Mouse (Mus musculus) thymus, postnatal 0 days (tissue): ENCODE results near the gene Rnf144b. TPM values are rescaled to one million over a fixed set of nuclear protein-coding genes. Genes with fewer than 3 reads are reported as not detected.

Experiments used
- DNase-seq: peaks from one replicate; pipeline ENCODE4 v3.0.0-alpha.2; 2015; ENCODE audit warnings: low spot score
- polyA plus RNA-seq: library from polyadenylated mRNA; unstranded; fragments of >200 nt; fragmentation: Nextera tagmentation; extraction: Ambion mirVana; gene quantifications from 2 replicates; pipeline ENCODE4 v1.2.1, GENCODE M21; 2015

Gene Rnf144b
- polyA plus RNA-seq, 1 experiment from 2014 or later: 1.2 TPM

- DNase-seq: no peak
Observed at GRCm38 (mm10) chr13:47259297-47259696, 136.8 kb downstream of the Rnf144b start.

DNA sequence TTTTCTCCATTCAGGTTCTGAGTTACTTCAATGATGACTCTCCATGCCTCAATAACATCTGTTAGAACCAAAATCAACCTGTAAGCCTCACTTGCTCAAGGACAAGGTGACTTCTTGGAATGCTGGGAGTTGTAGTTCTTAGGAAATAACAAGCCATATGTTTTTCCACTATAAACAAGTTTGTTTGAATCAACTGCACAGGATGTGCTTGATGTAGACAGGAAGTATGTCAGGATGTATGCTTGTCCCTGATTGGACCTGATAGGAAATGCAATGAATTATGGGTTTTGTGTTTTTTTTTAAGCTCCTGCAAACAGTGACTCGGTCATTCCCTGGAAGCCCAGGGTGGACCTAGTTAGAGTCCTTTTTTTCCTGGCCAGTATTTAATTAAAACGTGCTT is 139.5 kb downstream of the Rnf144b start:
- no peak for DNase-seq

DNA sequence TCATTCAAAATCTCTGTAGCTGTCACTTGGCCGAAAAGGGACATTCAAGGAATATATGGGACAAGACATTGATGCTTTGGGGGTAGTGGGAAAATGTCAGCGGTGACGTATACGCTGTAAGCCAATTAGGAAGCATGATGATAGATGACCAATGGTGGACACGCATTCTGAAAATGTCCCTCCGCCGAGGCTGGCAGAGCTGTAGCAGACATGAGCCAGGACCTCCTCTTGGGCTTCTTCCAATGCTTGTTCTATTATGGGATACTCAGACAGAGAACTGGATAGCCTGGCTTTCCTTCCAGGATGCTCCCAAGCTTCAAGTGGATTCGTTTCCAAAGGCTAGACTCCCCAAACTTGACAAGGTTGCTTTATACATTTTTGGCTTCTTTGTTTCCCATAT is 141.9 kb downstream of the Rnf144b start:
- no peak for DNase-seq

DNA sequence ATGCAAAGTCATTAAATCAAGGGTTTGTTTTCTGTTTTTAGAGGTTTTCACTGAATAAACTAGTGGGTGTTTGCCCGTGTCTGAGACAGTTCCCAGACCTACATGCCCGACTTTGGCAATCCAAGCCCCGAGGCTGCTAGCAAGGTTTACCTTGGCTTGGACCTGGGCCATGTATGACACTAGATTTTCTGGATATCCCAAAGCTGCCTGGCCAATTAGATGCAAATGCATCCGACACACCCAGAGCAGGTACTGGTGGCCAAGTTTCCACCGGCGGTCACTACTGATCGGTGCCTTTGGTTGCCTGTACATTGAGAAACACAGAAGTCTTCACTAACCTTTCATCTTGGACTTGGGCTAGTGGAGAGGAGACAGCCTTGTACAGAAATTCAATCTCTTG is 144.0 kb downstream of the Rnf144b start:
- DNase-seq: no peak

GRCm38 (mm10) chr13:47268227-47268626 is 145.8 kb downstream of the Rnf144b start:
- no peak for DNase-seq

GRCm38 (mm10) chr13:47272928-47273327 is 150.5 kb downstream of the Rnf144b start:
- DNase-seq: no peak

DNA sequence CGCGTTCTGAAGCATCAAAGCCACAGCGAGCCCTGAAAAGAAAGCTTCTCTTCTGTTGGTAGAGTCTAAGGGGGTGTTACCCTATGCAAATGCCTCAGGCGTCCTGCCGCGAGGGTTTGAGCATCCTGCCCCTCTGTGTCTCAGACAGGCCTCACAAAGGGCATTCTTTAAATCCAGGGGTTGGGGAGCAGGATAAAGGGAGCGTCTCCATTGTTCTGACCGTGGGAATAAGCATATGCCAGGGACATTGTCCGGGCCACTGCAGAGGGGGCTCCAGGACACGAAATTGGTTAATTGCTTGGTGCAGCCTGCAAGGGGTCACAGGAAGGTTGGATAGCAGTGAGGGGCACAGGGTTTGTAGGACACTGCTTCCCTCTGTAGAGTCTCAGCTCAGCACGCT is 151.0 kb downstream of the Rnf144b start:
- DNase-seq: peak; percentile 30

GRCm38 (mm10) chr13:47274139-47274538 is 151.7 kb downstream of the Rnf144b start:
- DNase-seq: no peak

- no peak for DNase-seq
Observed at GRCm38 (mm10) chr13:47277000-47277823, 154.8 kb downstream of the Rnf144b start.

DNA sequence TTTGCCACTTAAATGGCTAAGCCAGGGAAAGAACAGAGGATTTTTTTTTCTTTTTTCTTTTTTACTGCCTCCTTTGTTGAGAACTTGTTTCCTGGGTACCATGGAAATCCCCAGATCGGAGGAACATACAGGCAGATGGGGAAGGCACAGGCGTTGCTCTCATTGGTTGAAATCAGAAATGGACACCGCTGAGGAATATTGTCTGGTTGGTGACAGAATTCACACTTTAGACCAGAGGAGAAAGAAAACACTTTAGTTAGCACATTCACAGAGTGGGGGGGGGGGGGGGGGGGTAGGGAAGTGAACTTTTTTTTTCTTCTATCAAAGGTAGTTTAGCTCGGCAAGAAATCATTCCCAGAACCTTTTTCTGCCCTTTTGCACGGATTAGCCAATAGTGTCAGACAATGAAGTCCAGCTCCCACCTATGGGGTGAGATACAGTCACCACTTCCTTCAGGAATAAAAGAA is 155.4 kb downstream of the Rnf144b start:
- no peak for DNase-seq

GRCm38 (mm10) chr13:47282221-47282620 is 159.8 kb downstream of the Rnf144b start:
- DNase-seq: no peak

- peak; percentile 38 for DNase-seq
Observed at GRCm38 (mm10) chr13:47288449-47288848, 166.0 kb downstream of the Rnf144b start.

DNA sequence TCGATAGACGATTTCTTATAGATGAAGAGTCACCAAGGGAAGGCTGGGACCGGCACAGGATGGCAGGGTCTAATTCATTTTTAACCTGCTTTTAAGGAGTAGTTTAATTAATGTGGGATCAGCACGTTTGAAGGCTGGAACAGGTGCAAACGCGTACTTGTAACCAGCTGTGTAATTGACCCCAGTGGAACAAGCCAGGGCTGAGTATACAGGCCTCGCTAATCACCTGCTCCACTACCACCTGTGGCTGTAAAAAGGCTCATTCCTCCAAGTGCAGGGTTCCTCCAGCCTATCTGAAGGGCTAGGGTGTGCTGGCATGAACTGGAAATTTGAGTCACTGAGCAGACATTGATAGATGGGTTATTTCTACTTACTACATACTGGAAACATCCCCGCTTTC is 174.0 kb downstream of the Rnf144b start:
- no peak for DNase-seq

Other genes starting within 250 kb of the Rnf144b start
- 5.5 and 6.3 TPM in 2 replicates for gene Kif13a, start 192.8 kb upstream of the Rnf144b start, polyA plus RNA-seq
- gene Nhlrc1, start 107.8 kb upstream of the Rnf144b start, polyA plus RNA-seq: 1.1 and 1.2 TPM in 2 replicates
- 18.6 and 20.0 TPM in 2 replicates for gene Kdm1b, start 79.2 kb upstream of the Rnf144b start, polyA plus RNA-seq
- 6.9 and 11.0 TPM in 2 replicates for gene Tpmt, start 77.9 kb upstream of the Rnf144b start, polyA plus RNA-seq
- 305 and 380 TPM in 2 replicates for gene Dek, start 16.5 kb upstream of the Rnf144b start, polyA plus RNA-seq